Mouse (Mus musculus): ENCODE measurements around the gene Olfr707. TPM values are rescaled to one million over a fixed set of nuclear protein-coding genes. Genes with fewer than 3 reads are reported as not detected.

Olfr707 gene
- not detected for total RNA-seq (2023)

DNA sequence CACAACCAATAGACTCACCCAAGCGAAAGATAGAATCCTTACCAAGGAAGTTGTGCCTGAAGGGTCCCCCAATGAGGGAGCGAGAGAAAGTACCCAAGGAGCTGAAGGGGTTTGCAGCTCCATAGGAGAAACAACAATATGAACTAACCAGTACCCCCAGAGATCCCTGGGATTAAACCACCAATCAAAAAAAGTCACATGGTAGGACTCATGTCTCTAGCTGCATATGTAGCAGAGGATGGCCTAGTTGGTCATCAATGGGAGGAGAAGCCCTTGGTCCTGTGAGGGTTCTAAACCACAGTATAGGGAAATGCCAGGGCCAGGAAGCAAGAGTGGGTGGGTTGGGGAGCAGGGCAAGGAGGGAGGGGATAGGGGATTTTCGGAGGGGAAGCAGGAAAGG is at the start of gene Olfr707:
Olfr707 (minus strand) TSS at position 101 of the 400 bp plus-strand sequence.

DNA sequence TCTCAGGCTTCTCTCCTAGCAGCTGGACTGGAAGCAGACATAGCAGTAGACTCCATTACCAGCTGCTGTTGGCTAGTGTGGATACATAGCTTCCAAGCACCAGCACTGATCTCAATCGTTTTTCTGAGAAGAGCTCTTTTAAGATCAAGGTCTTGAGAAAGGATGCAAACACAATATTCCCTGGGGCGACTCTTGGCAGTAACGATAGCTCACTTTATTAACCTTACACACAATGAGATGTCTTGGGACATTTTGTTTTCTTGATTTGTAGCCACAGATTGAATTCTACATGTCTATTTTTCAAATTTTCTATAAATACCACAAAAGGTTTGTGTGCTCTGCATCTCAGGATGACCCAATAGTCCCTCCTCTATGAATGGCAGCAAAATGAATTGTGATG is 47.2 kb upstream of the Olfr707 start, which contains the start of gene Olfr710:
Olfr710 (minus strand) TSS at position 101 of the 400 bp plus-strand sequence.

DNA sequence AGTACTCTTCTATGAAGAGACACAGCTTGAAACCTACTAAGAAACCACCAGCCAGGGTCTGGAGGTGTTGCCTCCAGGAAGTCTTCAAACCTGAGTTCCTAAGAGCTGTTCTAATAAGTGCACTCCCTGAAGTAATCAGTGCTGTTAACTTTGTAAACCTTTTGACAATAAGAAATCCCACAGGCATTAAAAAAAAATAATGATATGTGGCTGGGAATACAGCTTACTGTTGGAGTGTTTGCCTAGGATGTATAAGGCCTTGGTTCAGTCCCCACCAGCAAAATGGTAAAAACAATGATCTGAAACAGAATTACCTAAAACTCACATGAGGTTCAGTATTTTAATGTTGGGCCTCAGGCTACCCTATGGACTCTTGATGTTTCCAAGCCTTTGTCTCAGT is 31.1 kb upstream of the Olfr707 start, which contains the start of gene Olfr709-ps1:
Olfr709-ps1 (minus strand) TSS at position 101 of the 400 bp plus-strand sequence.

DNA sequence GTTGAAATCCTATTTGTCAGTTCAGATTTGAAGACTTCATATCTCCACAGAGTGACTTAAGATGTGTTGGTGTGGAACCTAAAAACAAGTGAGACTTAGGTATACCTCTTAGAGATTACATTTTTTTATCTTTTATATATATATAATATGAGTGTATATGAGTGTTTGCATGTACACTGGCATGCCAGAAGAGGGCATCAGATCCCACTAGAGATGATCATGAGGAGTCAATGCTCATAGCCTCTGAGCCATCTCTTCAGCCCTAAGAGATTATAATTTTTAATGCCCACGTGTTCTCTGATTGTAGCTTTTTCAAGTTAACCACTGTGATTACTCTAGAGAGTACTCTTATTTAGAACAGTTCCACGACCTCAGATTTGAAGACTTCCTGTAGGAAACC is 6.6 kb upstream of the Olfr707 start, which contains the start of gene Olfr1532-ps1:
Olfr1532-ps1 (plus strand) TSS at position 326 of the 400 bp plus-strand sequence.

DNA sequence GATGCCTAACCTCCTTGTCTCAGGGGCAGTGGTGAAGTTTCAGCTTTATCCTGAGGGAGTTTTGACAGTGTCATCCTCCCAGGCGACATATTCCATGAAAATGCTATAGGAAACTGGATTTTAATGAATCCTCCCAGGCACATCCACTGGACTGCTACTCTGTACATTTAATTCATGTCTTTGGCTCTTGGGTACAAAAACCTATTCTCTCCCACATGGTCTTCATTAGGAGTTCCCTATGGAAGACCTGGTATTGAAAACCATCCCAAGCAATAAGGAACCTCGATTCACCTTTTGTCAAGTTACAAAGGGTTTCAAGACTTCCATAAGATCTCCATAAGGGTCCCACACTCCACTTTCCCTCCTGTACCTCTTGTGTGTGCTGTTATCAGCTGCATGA is 13.0 kb downstream of the Olfr707 start, which contains the start of gene Olfr706:
Olfr706 (minus strand) TSS at position 101 of the 400 bp plus-strand sequence.

DNA sequence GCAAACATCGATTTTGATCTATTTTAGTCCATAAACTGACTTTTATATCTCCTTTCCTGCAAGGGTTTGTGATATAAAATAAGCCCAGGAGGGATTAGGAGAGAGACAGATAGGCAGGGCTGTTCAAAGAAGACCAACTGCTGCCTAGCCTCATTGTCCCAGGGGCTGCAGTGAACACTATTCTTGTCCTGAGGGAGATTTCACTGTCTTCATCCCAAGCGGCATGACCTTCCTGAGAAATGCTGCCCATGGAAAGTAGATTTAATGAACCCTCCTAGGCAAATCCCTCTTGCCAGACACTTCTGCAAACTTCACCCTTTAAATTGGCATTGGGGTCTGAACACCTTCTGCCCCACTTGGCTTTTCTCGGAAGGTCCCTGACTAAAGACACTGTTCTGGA is 24.2 kb downstream of the Olfr707 start, which contains the start of gene Olfr705:
Olfr705 (minus strand) TSS at position 101 of the 400 bp plus-strand sequence.

DNA sequence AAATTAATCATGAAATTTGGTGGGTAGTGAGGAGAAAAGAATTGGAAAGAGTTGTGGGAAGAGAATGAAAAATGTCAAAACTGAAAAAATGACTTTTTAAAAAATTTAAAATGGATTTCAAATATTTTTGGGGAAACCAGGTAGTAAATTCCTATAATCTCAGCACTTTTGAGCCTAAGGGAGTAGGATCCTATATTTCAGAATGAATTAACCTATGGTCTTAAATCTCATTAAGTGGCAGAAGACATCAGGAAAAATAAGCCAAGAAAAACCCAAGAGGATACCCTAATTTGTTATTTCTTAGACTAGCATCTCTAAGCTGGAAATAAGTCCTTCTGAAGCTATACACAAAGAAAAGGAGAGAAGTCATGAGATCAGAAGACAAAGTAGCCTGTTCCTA is 38.2 kb downstream of the Olfr707 start, which contains the start of gene Olfr704:
Olfr704 (plus strand) TSS at position 301 of the 400 bp plus-strand sequence.

DNA sequence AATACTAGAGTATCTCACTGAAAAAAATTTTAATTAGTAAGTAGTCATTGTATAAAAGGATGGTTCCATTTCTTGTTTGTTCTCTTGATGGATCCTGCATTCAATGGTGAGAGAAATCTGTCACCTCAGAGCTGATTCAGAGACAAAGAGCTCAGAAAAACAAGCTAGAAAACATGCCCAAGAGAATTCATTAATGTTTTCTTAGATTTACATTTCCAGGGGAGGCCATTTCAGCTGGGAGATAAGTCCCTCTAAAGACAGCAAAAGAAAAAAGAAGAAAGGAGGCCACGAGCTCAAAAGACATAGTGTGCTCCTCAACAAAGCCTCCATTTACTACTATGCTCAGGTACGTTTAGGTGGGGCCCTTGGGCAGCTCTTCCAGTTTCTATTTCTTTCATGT is 58.0 kb downstream of the Olfr707 start, which contains the start of gene Olfr703:
Olfr703 (plus strand) TSS at position 301 of the 400 bp plus-strand sequence.

Other genes with a start within 250 kb of the Olfr707 start
- not detected for gene Olfr693, start 220.7 kb downstream of the Olfr707 start, total RNA-seq (2023)
- not detected for gene Olfr694, start 209.4 kb downstream of the Olfr707 start, total RNA-seq (2023)
- not detected for gene Olfr695, start 184.8 kb downstream of the Olfr707 start, total RNA-seq (2023)
- gene Olfr697, start 158.8 kb downstream of the Olfr707 start, total RNA-seq (2023): not detected
- not detected for gene Olfr698, start 145.8 kb downstream of the Olfr707 start, total RNA-seq (2023)
- gene Olfr699, start 108.0 kb downstream of the Olfr707 start, total RNA-seq (2023): not detected
- not detected for gene Olfr700, start 92.4 kb downstream of the Olfr707 start, total RNA-seq (2023)
- gene Olfr701, start 87.1 kb downstream of the Olfr707 start, total RNA-seq (2023): not detected
- not detected for gene Olfr702, start 67.3 kb downstream of the Olfr707 start, total RNA-seq (2023)
- gene Olfr703, start 57.9 kb downstream of the Olfr707 start, total RNA-seq (2023): not detected
- not detected for gene Olfr704, start 38.1 kb downstream of the Olfr707 start, total RNA-seq (2023)
- gene Olfr705, start 24.4 kb downstream of the Olfr707 start, total RNA-seq (2023): not detected
- gene Olfr706, start 13.1 kb downstream of the Olfr707 start, total RNA-seq (2023): not detected
- gene Olfr1532-ps1, start 6.8 kb upstream of the Olfr707 start, total RNA-seq (2023): not detected
- gene Olfr709-ps1, start 31.0 kb upstream of the Olfr707 start, total RNA-seq (2023): under 1 TPM; 0.09 to 0.15 TPM
- not detected for gene Olfr710, start 47.1 kb upstream of the Olfr707 start, total RNA-seq (2023)
- gene Olfr6, start 62.7 kb upstream of the Olfr707 start, total RNA-seq (2023): not detected
- gene Olfr711, start 74.2 kb upstream of the Olfr707 start, total RNA-seq (2023): not detected
- not detected for gene Olfr2, start 104.8 kb upstream of the Olfr707 start, total RNA-seq (2023)
- gene Olfr713, start 129.9 kb upstream of the Olfr707 start, total RNA-seq (2023): not detected
- not detected for gene Olfr714, start 169.7 kb upstream of the Olfr707 start, total RNA-seq (2023)
- gene Olfr17, start 192.0 kb upstream of the Olfr707 start, total RNA-seq (2023): not detected
- not detected for gene Olfr715b, start 209.1 kb upstream of the Olfr707 start, total RNA-seq (2023)
- gene Olfr715, start 229.8 kb upstream of the Olfr707 start, total RNA-seq (2023): not detected
- gene Olfr716, start 237.1 kb upstream of the Olfr707 start, total RNA-seq (2023): not detected